Mouse (Mus musculus): ENCODE measurements at regions not wholly inside any gene's neighbourhood (a gene's known extent, or its start where the extent isn't known, plus 50 kb on each side); places are given as distances from the start of the nearest gene placed in this dataset.

- in situ Hi-C loops (cut with MboI, MseI), result no loop called here
These were observed 154.4 kb upstream of the Dyrk2 start for GRCm38 (mm10) chr10:119024425-119024824.

- in situ Hi-C loops (cut with MboI, MseI), result no loop called here
These were observed 149.1 kb upstream of the Dyrk2 start for GRCm38 (mm10) chr10:119019082-119019481.

- in situ Hi-C loops (cut with MboI, MseI), result no loop called here
These were observed 148.5 kb upstream of the Dyrk2 start for GRCm38 (mm10) chr10:119018490-119018889.

GRCm38 (mm10) chr10:119016104-119016503, 146.1 kb upstream of the Dyrk2 start:
- in situ Hi-C loops (cut with MboI, MseI), result no loop called here

- in situ Hi-C loops (cut with MboI, MseI), result no loop called here
These were observed 145.5 kb upstream of the Dyrk2 start for GRCm38 (mm10) chr10:119015311-119016055.

- in situ Hi-C loops (cut with MboI, MseI), result no loop called here
These were observed 144.7 kb upstream of the Dyrk2 start for GRCm38 (mm10) chr10:119014731-119015130.

GRCm38 (mm10) chr10:119013758-119014157, 143.7 kb upstream of the Dyrk2 start:
- in situ Hi-C loops (cut with MboI, MseI), result no loop called here

- in situ Hi-C loops (cut with MboI, MseI), result no loop called here
These were observed 141.5 kb upstream of the Dyrk2 start for GRCm38 (mm10) chr10:119011511-119011910.

GRCm38 (mm10) chr10:119010884-119011283, 140.9 kb upstream of the Dyrk2 start:
- in situ Hi-C loops (cut with MboI, MseI), result no loop called here

- in situ Hi-C loops (cut with MboI, MseI), result no loop called here
These were observed 137.0 kb upstream of the Dyrk2 start for GRCm38 (mm10) chr10:119006866-119007575.

GRCm38 (mm10) chr10:119005491-119005890, 135.5 kb upstream of the Dyrk2 start:
- in situ Hi-C loops (cut with MboI, MseI), result no loop called here

- in situ Hi-C loops (cut with MboI, MseI), result no loop called here
These were observed 134.4 kb upstream of the Dyrk2 start for GRCm38 (mm10) chr10:119004426-119004825.

GRCm38 (mm10) chr10:119003839-119004238, 133.8 kb upstream of the Dyrk2 start:
- in situ Hi-C loops (cut with MboI, MseI), result no loop called here

GRCm38 (mm10) chr10:119003042-119003441, 133.0 kb upstream of the Dyrk2 start:
- in situ Hi-C loops (cut with MboI, MseI), result no loop called here

- in situ Hi-C loops (cut with MboI, MseI), result no loop called here
These were observed 131.9 kb upstream of the Dyrk2 start for GRCm38 (mm10) chr10:119001895-119002294.

- in situ Hi-C loops (cut with MboI, MseI), result no loop called here
These were observed 131.2 kb upstream of the Dyrk2 start for GRCm38 (mm10) chr10:119001000-119001780.

GRCm38 (mm10) chr10:118998966-118999365, 129.0 kb upstream of the Dyrk2 start:
- in situ Hi-C loops (cut with MboI, MseI), result loop anchor here in 1 of 2 experiments (25.0 kb wide), 1 partner anchor 662 kb away; the partner anchor contains the start of genes Gm9040, Gm9044, Gm9045 and Gm9046

- in situ Hi-C loops (cut with MboI, MseI), result loop anchor here in 1 of 2 experiments (25.0 kb wide), 1 partner anchor 660 kb away; the partner anchor contains the start of genes Gm9040, Gm9044, Gm9045 and Gm9046
These were observed 127.0 kb upstream of the Dyrk2 start for GRCm38 (mm10) chr10:118997034-118997433.

GRCm38 (mm10) chr10:118993819-118994574, 124.0 kb upstream of the Dyrk2 start:
- in situ Hi-C loops (cut with MboI, MseI), result loop anchor here in 1 of 2 experiments (25.0 kb wide), 1 partner anchor 657 kb away; the partner anchor contains the start of genes Gm9040, Gm9044, Gm9045 and Gm9046

GRCm38 (mm10) chr10:118991213-118991612, 121.2 kb upstream of the Dyrk2 start:
- in situ Hi-C loops (cut with MboI, MseI), result loop anchor here in 1 of 2 experiments (25.0 kb wide), 1 partner anchor 654 kb away; the partner anchor contains the start of genes Gm9040, Gm9044, Gm9045 and Gm9046

- in situ Hi-C loops (cut with MboI, MseI), result loop anchor here in 1 of 2 experiments (25.0 kb wide), 1 partner anchor 653 kb away; the partner anchor contains the start of genes Gm9040, Gm9044, Gm9045 and Gm9046
These were observed 120.5 kb upstream of the Dyrk2 start for GRCm38 (mm10) chr10:118990500-118990899.
